Mouse (Mus musculus) MEL (cell line): ENCODE results near the gene Tomm34.

Source experiments
- CTCF ChIP-seq, 3 experiments: IDR thresholded peaks in 2 of 3; conservative IDR thresholded peaks in 1 of 3; 2 replicates each; pipeline ENCODE4 v1.5.1; 2011 to 2012; ENCODE audit warnings: low read length in 3 of 3, low read depth in 2 of 3, mild to moderate bottlenecking in 2 of 3, improper control_type of control experiment in 1 of 3, inconsistent platforms in 1 of 3, mixed read lengths in 1 of 3, moderate library complexity in 1 of 3; ENCODE audit not compliant: control insufficient read depth in 1 of 3, insufficient read depth in 1 of 3, poor library complexity in 1 of 3, severe bottlenecking in 1 of 3
- E2F4 ChIP-seq: IDR thresholded peaks from 2 replicates; pipeline ENCODE4 v1.6.1; 2011; ENCODE audit warnings: low read depth, low read length, improper control_type of control experiment, borderline replicate concordance
- GATA1 ChIP-seq: IDR thresholded peaks from 2 replicates; pipeline ENCODE4 v1.6.1; 2011; ENCODE audit warnings: low read depth, low read length, improper control_type of control experiment
- KAT2A ChIP-seq: conservative IDR thresholded peaks from 2 replicates; pipeline ENCODE4 v1.6.1; 2012; ENCODE audit warnings: low read depth, low read length, improper control_type of control experiment, inconsistent platforms
- MAFK ChIP-seq: IDR thresholded peaks from 2 replicates; pipeline ENCODE4 v1.6.1; 2011; ENCODE audit warnings: low read depth, mild to moderate bottlenecking, low read length, improper control_type of control experiment, borderline replicate concordance
- MXI1 ChIP-seq: IDR thresholded peaks from 2 replicates; pipeline ENCODE4 v1.6.1; 2011; ENCODE audit warnings: mild to moderate bottlenecking, low read depth, low read length, improper control_type of control experiment
- NRF1 ChIP-seq: IDR thresholded peaks from 2 replicates; pipeline ENCODE4 v1.6.1; 2014; ENCODE audit warnings: low read depth, mild to moderate bottlenecking, inconsistent platforms, low read length, improper control_type of control experiment, moderate library complexity; ENCODE audit not compliant: poor library complexity, insufficient read depth, severe bottlenecking
- POLR2A ChIP-seq, 2 experiments: IDR thresholded peaks; 2 replicates each; pipeline ENCODE4 v1.6.1; 2011 to 2012; ENCODE audit warnings: low read length in 2 of 2, mild to moderate bottlenecking in 2 of 2, control low read depth in 1 of 2, improper control_type of control experiment in 1 of 2, low read depth in 1 of 2, moderate library complexity in 1 of 2; ENCODE audit not compliant: control insufficient read depth in 1 of 2, insufficient read depth in 1 of 2, poor library complexity in 1 of 2
- POLR2AphosphoS5 ChIP-seq: IDR thresholded peaks from 2 replicates; pipeline ENCODE4 v1.6.1; 2012; ENCODE audit warnings: low read depth, borderline replicate concordance, mild to moderate bottlenecking, inconsistent platforms, low read length, moderate library complexity, mixed read lengths
- UBTF ChIP-seq: IDR thresholded peaks from 2 replicates; pipeline ENCODE4 v1.6.1; 2012; ENCODE audit warnings: low read depth, mild to moderate bottlenecking, inconsistent platforms, low read length, improper control_type of control experiment, moderate library complexity, borderline replicate concordance; ENCODE audit not compliant: insufficient read depth
- USF1 ChIP-seq: IDR thresholded peaks from 2 replicates; pipeline ENCODE4 v1.6.1; 2014; ENCODE audit warnings: low read depth, mild to moderate bottlenecking, inconsistent platforms, low read length, improper control_type of control experiment, moderate library complexity
- USF2 ChIP-seq, 2 experiments: IDR thresholded peaks; 2 replicates each; pipeline ENCODE4 v1.6.1; 2011 to 2012; ENCODE audit warnings: improper control_type of control experiment in 2 of 2, low read length in 2 of 2, borderline replicate concordance in 1 of 2, inconsistent platforms in 1 of 2, low read depth in 1 of 2, mild to moderate bottlenecking in 1 of 2; ENCODE audit not compliant: insufficient read depth in 1 of 2

- TF ChIP-seq NRF1 (no peak), POLR2A (IDR thresholded peaks at IDR 0.05; ENCODE audit: control insufficient read depth in 1 of 2, insufficient read depth in 1 of 2, low read depth in 1 of 2, low read length in 2 of 2, poor library complexity in 1 of 2) (no peak), KAT2A (no peak), CTCF (IDR thresholded peaks at IDR 0.05 in 2 of 3, conservative IDR thresholded peaks at IDR 0.05 in 1 of 3; ENCODE audit: control insufficient read depth in 1 of 3, insufficient read depth in 1 of 3, low read depth in 2 of 3, low read length in 3 of 3, poor library complexity in 1 of 3, severe bottlenecking in 1 of 3) (no peak), UBTF (no peak), POLR2AphosphoS5 (no peak), MXI1 (no peak), USF1 (no peak), GATA1 (no peak), E2F4 (no peak), MAFK (no peak), USF2 (IDR thresholded peaks at IDR 0.05; ENCODE audit: borderline replicate concordance in 1 of 2, insufficient read depth in 1 of 2, low read depth in 1 of 2, low read length in 2 of 2) (no peak)
Measured at GRCm38 (mm10) chr2:164022104-164022503, 48.9 kb downstream of the Tomm34 start.
